Mouse (Mus musculus): ENCODE measurements around the gene B4galnt3. TPM values are rescaled to one million over a fixed set of nuclear protein-coding genes. Genes with fewer than 3 reads are reported as not detected.
A peak's percentile ranks its signal among the peaks of the same experiment; 100 is the strongest.

Gene B4galnt3
- polyA plus RNA-seq, 1 experiment from 2014 or later = 0.22 TPM

- ATAC-seq (ENCODE audit: low FRiP score, low read depth) = no peak
- Histone ChIP-seq H3K4me1 (replicated peaks) (no peaks in the 10 kb centered on the region), H3K9ac (no peak overlapping the region), H3K27me3 (no peaks in the 10 kb centered on the region), H3K27ac (replicated peaks) (no peak overlapping the region), H3K4me3 (no peak overlapping the region), H3K36me3 (no peaks in the 10 kb centered on the region), H3K4me2 (no peak overlapping the region), H3K9me3 (no peaks in the 10 kb centered on the region)
- WGBS = 92% methylated on average over 6 of the region's 6 CpGs
Measured at GRCm38 (mm10) chr6:120179044-120179755, 115.2 kb downstream of the B4galnt3 start.

GRCm38 (mm10) chr6:120175650-120176049 lies 118.7 kb downstream of the B4galnt3 start:
- Histone ChIP-seq H3K4me1 (replicated peaks) (no peaks in the 10 kb centered on the region), H3K4me3 (no peak overlapping the region), H3K27ac (replicated peaks) (no peak overlapping the region), H3K9me3 (no peaks in the 10 kb centered on the region), H3K36me3 (no peaks in the 10 kb centered on the region), H3K4me2 (no peak overlapping the region), H3K9ac (no peak overlapping the region), H3K27me3 (no peaks in the 10 kb centered on the region)
- WGBS = 94% methylated on average over 4 of the region's 4 CpGs
- ATAC-seq (ENCODE audit: low FRiP score, low read depth) = no peak

GRCm38 (mm10) chr6:120174602-120175115 lies 119.7 kb downstream of the B4galnt3 start:
- no peaks in the 10 kb centered on the region for H3K9me3 ChIP-seq
- H3K27ac ChIP-seq (replicated peaks) = no peak overlapping the region
- H3K4me3 ChIP-seq = no peak overlapping the region
- no peak overlapping the region for H3K9ac ChIP-seq
- no peak overlapping the region for H3K4me2 ChIP-seq
- ATAC-seq (ENCODE audit: low FRiP score, low read depth) = no peak
- no peaks in the 10 kb centered on the region for H3K4me1 ChIP-seq (replicated peaks)
- no peaks in the 10 kb centered on the region for H3K27me3 ChIP-seq
- WGBS = 75% methylated on average over 7 of the region's 7 CpGs
- no peaks in the 10 kb centered on the region for H3K36me3 ChIP-seq

- WGBS = 76% methylated on average over 6 of the region's 6 CpGs
- Histone ChIP-seq H3K4me2 (no peak overlapping the region), H3K9ac (no peak overlapping the region), H3K36me3 (no peaks in the 10 kb centered on the region), H3K4me1 (replicated peaks) (no peaks in the 10 kb centered on the region), H3K4me3 (no peak overlapping the region), H3K9me3 (no peaks in the 10 kb centered on the region), H3K27me3 (no peaks in the 10 kb centered on the region), H3K27ac (replicated peaks) (no peak overlapping the region)
- no peak for ATAC-seq (ENCODE audit: low FRiP score, low read depth)
Measured at GRCm38 (mm10) chr6:120174028-120174601, 120.2 kb downstream of the B4galnt3 start.

- H3K9ac ChIP-seq = no peak overlapping the region
- no peak for ATAC-seq (ENCODE audit: low FRiP score, low read depth)
- no peak overlapping the region for H3K4me3 ChIP-seq
Measured at GRCm38 (mm10) chr6:120172294-120173017, 121.9 kb downstream of the B4galnt3 start.

GRCm38 (mm10) chr6:120167574-120167973 lies 126.8 kb downstream of the B4galnt3 start:
- ATAC-seq (ENCODE audit: low FRiP score, low read depth) = no peak
- 75% methylated on average over 4 of the region's 4 CpGs for WGBS
- Histone ChIP-seq H3K9ac (no peak overlapping the region), H3K4me2 (no peak overlapping the region), H3K36me3 (no peaks in the 10 kb centered on the region), H3K4me1 (replicated peaks) (no peaks in the 10 kb centered on the region), H3K4me3 (no peak overlapping the region), H3K9me3 (no peaks in the 10 kb centered on the region), H3K27me3 (no peaks in the 10 kb centered on the region), H3K27ac (replicated peaks) (no peak overlapping the region)

More at GRCm38 (mm10) chr6:120172294-120173017, 121.9 kb downstream of the B4galnt3 start:
- Histone ChIP-seq H3K9me3 (no peaks in the 10 kb centered on the region), H3K27ac (replicated peaks) (no peak overlapping the region), H3K4me2 (no peak overlapping the region), H3K36me3 (no peaks in the 10 kb centered on the region), H3K27me3 (no peaks in the 10 kb centered on the region), H3K4me1 (replicated peaks) (no peaks in the 10 kb centered on the region)
- WGBS = 83% methylated on average over 8 of the region's 8 CpGs

- H3K27me3 ChIP-seq = no peaks in the 10 kb centered on the region
- no peaks in the 10 kb centered on the region for H3K9me3 ChIP-seq
- H3K4me2 ChIP-seq = no peak overlapping the region
- H3K4me1 ChIP-seq (replicated peaks) = peaks cover 1% of the 10 kb centered on the region; the same call in 1 of the 2 replicates
- no peak overlapping the region for H3K9ac ChIP-seq
- no peak overlapping the region for H3K27ac ChIP-seq (replicated peaks)
- H3K36me3 ChIP-seq = no peaks in the 10 kb centered on the region
- ATAC-seq (ENCODE audit: low FRiP score, low read depth) = no peak
- H3K4me3 ChIP-seq = no peak overlapping the region
- 76% methylated on average over 4 of the region's 4 CpGs for WGBS
Measured at GRCm38 (mm10) chr6:120164765-120165164, 129.6 kb downstream of the B4galnt3 start.

GRCm38 (mm10) chr6:120162928-120163327 lies 131.4 kb downstream of the B4galnt3 start:
- ATAC-seq (ENCODE audit: low FRiP score, low read depth) = no peak
- no peaks in the 10 kb centered on the region for H3K9me3 ChIP-seq
- H3K36me3 ChIP-seq = no peaks in the 10 kb centered on the region
- 80% methylated on average over 6 of the region's 6 CpGs for WGBS
- no peaks in the 10 kb centered on the region for H3K27me3 ChIP-seq
- no peak overlapping the region for H3K9ac ChIP-seq
- H3K4me3 ChIP-seq = no peak overlapping the region
- no peak overlapping the region for H3K27ac ChIP-seq (replicated peaks)
- H3K4me2 ChIP-seq = no peak overlapping the region
- peaks cover 9% of the 10 kb centered on the region for H3K4me1 ChIP-seq (replicated peaks)

GRCm38 (mm10) chr6:120159133-120159901 lies 135.0 kb downstream of the B4galnt3 start:
- Histone ChIP-seq H3K27ac (replicated peaks) (peak overlapping the region; percentile 41; the same call in 1 of the 2 replicates), H3K9ac (no peak overlapping the region), H3K4me1 (replicated peaks) (peaks cover 18% of the 10 kb centered on the region), H3K36me3 (no peaks in the 10 kb centered on the region), H3K9me3 (no peaks in the 10 kb centered on the region), H3K4me2 (no peak overlapping the region), H3K4me3 (no peak overlapping the region), H3K27me3 (no peaks in the 10 kb centered on the region)
- 50% methylated on average over 9 of the region's 9 CpGs for WGBS
- ATAC-seq (ENCODE audit: low FRiP score, low read depth) = peak; percentile 90

GRCm38 (mm10) chr6:120157479-120157878 lies 136.9 kb downstream of the B4galnt3 start:
- no peaks in the 10 kb centered on the region for H3K9me3 ChIP-seq
- no peaks in the 10 kb centered on the region for H3K36me3 ChIP-seq
- H3K27me3 ChIP-seq = no peaks in the 10 kb centered on the region
- H3K4me2 ChIP-seq = no peak overlapping the region
- no peak overlapping the region for H3K27ac ChIP-seq (replicated peaks)
- no peak overlapping the region for H3K4me3 ChIP-seq
- ATAC-seq (ENCODE audit: low FRiP score, low read depth) = no peak
- no peak overlapping the region for H3K9ac ChIP-seq
- 56% methylated on average over 6 of the region's 6 CpGs for WGBS
- H3K4me1 ChIP-seq (replicated peaks) = peaks cover 18% of the 10 kb centered on the region

GRCm38 (mm10) chr6:120155510-120155909 lies 138.8 kb downstream of the B4galnt3 start:
- 89% methylated on average over 4 of the region's 4 CpGs for WGBS
- no peaks in the 10 kb centered on the region for H3K27me3 ChIP-seq
- H3K27ac ChIP-seq (replicated peaks) = no peak overlapping the region
- H3K4me3 ChIP-seq = no peak overlapping the region
- no peaks in the 10 kb centered on the region for H3K9me3 ChIP-seq
- H3K9ac ChIP-seq = no peak overlapping the region
- peaks cover 18% of the 10 kb centered on the region for H3K4me1 ChIP-seq (replicated peaks)
- H3K36me3 ChIP-seq = no peaks in the 10 kb centered on the region
- H3K4me2 ChIP-seq = no peak overlapping the region
- ATAC-seq (ENCODE audit: low FRiP score, low read depth) = no peak
